Mouse (Mus musculus) stomach, postnatal 0 days (tissue): ENCODE measurements around the gene Fam129c. TPM values are rescaled to one million over a fixed set of nuclear protein-coding genes. Genes with fewer than 3 reads are reported as not detected.

Experiments used
- ATAC-seq: fragments of 200-750 bp; cut with Nextera tagmentation; 2 replicates; pipeline ENCODE4 v1.8.0; 2017; ENCODE audit not compliant: low FRiP score, low TSS enrichment
- DNase-seq: peaks from one replicate; pipeline ENCODE4 v3.0.0-alpha.2; 2016; ENCODE audit warnings: low spot score
- H3K27ac ChIP-seq: fragments of 300-500 bp; sonication (generic); replicated peaks from 2 replicates; pipeline ENCODE4 v1.5.1; 2014; ENCODE audit warnings: mild to moderate bottlenecking, control low read depth
- H3K27me3 ChIP-seq: fragments of 300-500 bp; sonication (generic); 2 replicates; pipeline ENCODE4 v1.6.1; 2014; ENCODE audit warnings: low read length; ENCODE audit not compliant: control insufficient read depth, insufficient read depth
- H3K36me3 ChIP-seq: fragments of 300-500 bp; sonication (generic); 2 replicates; pipeline ENCODE4 v1.6.1; 2014; ENCODE audit warnings: low read length, mixed read lengths; ENCODE audit not compliant: control insufficient read depth, insufficient read depth
- H3K4me1 ChIP-seq: fragments of 300-500 bp; sonication (generic); replicated peaks from 2 replicates; pipeline ENCODE4 v1.6.1; 2014; ENCODE audit warnings: antibody characterized with exemption; ENCODE audit not compliant: control insufficient read depth, insufficient read depth
- H3K4me2 ChIP-seq: fragments of 300-500 bp; sonication (generic); replicated peaks from 2 replicates; pipeline ENCODE4 v1.6.1; 2014; ENCODE audit warnings: low read depth, mild to moderate bottlenecking, control low read depth, moderate library complexity
- H3K4me3 ChIP-seq: fragments of 300-500 bp; sonication (generic); 2 replicates; pipeline ENCODE4 v1.5.1; 2014; ENCODE audit warnings: low read depth, low read length, control low read depth
- H3K9ac ChIP-seq: fragments of 300-500 bp; sonication (generic); 2 replicates; pipeline ENCODE4 v1.6.1; 2014; ENCODE audit warnings: mild to moderate bottlenecking, low read length, control low read depth, mixed read lengths
- H3K9me3 ChIP-seq: fragments of 300-500 bp; sonication (generic); 2 replicates; pipeline ENCODE4 v1.6.1; 2016; ENCODE audit warnings: low read length; ENCODE audit not compliant: control insufficient read depth
- CTCF ChIP-seq: IDR thresholded peaks from 2 replicates; pipeline ENCODE4 v1.5.1; 2016; ENCODE audit warnings: antibody characterized with exemption, low read depth, mild to moderate bottlenecking, moderate library complexity
- EP300 ChIP-seq: optimal IDR thresholded peaks from 2 replicates; pipeline ENCODE3; 2016; ENCODE audit warnings: antibody characterized with exemption
- WGBS: fragments of 180-500 bp; shearing (Covaris S2); extraction: QIAGEN DNeasy Blood & Tissue Kit; methylation state at CpG from one replicate; pipeline ENCODE4 v1.1.7; 2014; 5-methylcytosine and 5-hydroxymethylcytosine counted together
- polyA plus RNA-seq: library from polyadenylated mRNA; unstranded; fragments of >200 nt; fragmentation: Nextera tagmentation; extraction: Ambion mirVana; gene quantifications from 2 replicates; pipeline ENCODE4 v1.2.1, GENCODE M21; 2015

The Fam129c gene
- polyA plus RNA-seq, 1 experiment from 2014 or later, result 1.4 TPM

GRCm38 (mm10) chr8:71596384-71596783 is 1.1 kb upstream of the Fam129c start:
- no peak for TF ChIP-seq EP300
- no peak for TF ChIP-seq CTCF
- H3K4me2 ChIP-seq, result no peak overlapping the region
- H3K9ac ChIP-seq, result 0 out of 2 replicates have a peak overlapping the region, but pooled peaks have one; percentile 18
- H3K4me1 ChIP-seq, result peaks cover 3% of the 10 kb centered on the region
- H3K4me3 ChIP-seq, result no peak overlapping the region
- 62% methylated on average over 6 of the region's 6 CpGs for WGBS
- no peak for ATAC-seq
- no peaks in the 10 kb centered on the region for H3K27me3 ChIP-seq
- no peaks in the 10 kb centered on the region for H3K9me3 ChIP-seq
- H3K27ac ChIP-seq, result no peak overlapping the region
- H3K36me3 ChIP-seq, result no peaks in the 10 kb centered on the region
- no peak for DNase-seq

- DNase-seq (no peak), ATAC-seq (no peak)
- peaks cover 3% of the 10 kb centered on the region for H3K4me1 ChIP-seq
- TF ChIP-seq EP300 (no peak), CTCF (no peak)
- no peaks in the 10 kb centered on the region; the same call in 1 of the 2 replicates for H3K27me3 ChIP-seq
- H3K9ac ChIP-seq, result no peak overlapping the region
- no peaks in the 10 kb centered on the region for H3K9me3 ChIP-seq
- H3K36me3 ChIP-seq, result no peaks in the 10 kb centered on the region
- no peak overlapping the region for H3K4me2 ChIP-seq
- WGBS, result 63% methylated on average over 4 of the region's 4 CpGs
- no peak overlapping the region for H3K27ac ChIP-seq
- no peak overlapping the region for H3K4me3 ChIP-seq
Observed at GRCm38 (mm10) chr8:71596798-71597197, 650 bp upstream of the Fam129c start.

GRCm38 (mm10) chr8:71598375-71598774 is 927 bp downstream of the Fam129c start:
- H3K4me2 ChIP-seq, result no peak overlapping the region
- ATAC-seq (no peak), DNase-seq (no peak)
- peaks cover 3% of the 10 kb centered on the region; the same call in 1 of the 2 replicates for H3K27me3 ChIP-seq
- TF ChIP-seq EP300, result no peak
- TF ChIP-seq CTCF, result no peak
- no peaks in the 10 kb centered on the region for H3K36me3 ChIP-seq
- no peak overlapping the region for H3K9ac ChIP-seq
- no peaks in the 10 kb centered on the region for H3K9me3 ChIP-seq
- no peak overlapping the region for H3K27ac ChIP-seq
- H3K4me3 ChIP-seq, result no peak overlapping the region
- peaks cover 3% of the 10 kb centered on the region; the same call in 1 of the 2 replicates for H3K4me1 ChIP-seq

DNA sequence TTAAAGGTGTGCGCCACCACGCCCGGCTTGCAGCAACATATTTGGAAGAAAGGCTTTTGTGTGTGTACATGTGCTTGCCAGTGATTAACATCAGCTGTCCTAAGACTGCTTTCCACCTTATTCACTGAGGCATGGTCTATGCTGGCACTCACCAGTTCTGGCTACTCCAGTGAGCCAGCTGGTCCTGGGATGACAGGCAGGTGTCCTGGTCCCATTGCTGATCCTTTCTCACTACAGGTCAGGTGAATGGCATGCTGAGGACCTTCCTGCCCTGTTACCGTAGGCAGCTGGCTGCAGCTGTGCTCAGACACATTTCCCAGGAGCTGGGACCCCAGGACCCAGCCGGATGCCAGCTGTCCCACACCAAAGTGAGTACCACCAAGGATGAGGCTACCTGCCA is 1.4 kb downstream of the Fam129c start:
- ATAC-seq (no peak), DNase-seq (no peak)
- Histone ChIP-seq H3K27ac (no peak overlapping the region), H3K9me3 (no peaks in the 10 kb centered on the region), H3K4me3 (no peak overlapping the region), H3K27me3 (peaks cover 3% of the 10 kb centered on the region; the same call in 1 of the 2 replicates), H3K4me2 (no peak overlapping the region), H3K36me3 (no peaks in the 10 kb centered on the region), H3K4me1 (peaks cover 3% of the 10 kb centered on the region; the same call in 1 of the 2 replicates), H3K9ac (no peak overlapping the region)
- TF ChIP-seq EP300 (no peak), CTCF (no peak)
- WGBS, result 91% methylated on average over 5 of the region's 5 CpGs

DNA sequence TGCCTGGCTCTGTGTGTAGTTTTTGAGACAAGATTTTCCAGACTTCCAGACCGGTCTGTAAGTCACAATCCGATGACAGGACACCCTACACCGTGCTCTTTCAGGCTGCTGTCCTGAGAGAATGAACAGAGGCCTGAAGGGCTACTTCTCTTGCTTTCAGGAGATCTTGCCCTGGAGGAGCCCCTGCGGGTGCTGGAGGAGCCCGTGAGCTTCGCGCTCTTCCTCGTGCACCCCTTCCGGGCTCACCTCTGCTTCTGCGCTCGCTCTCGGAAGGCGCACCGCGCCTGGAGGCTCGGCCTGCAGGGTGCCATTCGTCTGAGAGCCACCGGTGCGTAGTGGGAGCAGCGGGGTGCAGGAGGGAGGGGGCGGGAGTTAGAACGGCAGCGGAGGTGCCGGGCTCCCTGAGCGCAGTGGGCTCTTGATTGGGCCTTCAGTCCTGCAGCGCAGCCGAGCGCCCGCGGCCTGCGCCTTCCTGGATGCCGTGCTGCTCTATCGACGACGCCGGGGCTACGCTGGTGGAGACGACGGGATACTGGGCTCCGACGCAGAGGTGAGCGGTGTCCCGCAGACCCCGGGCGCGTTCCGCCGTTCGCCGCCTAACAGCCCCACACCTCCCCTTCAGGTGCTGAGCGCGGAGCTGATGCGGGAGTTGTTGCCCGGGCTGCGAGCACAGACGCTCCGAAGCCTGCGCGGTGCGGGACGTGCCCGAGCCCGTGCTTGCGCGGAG is 4.7 kb downstream of the Fam129c start:
- Histone ChIP-seq H3K9ac (peak overlapping the region; percentile 18), H3K27ac (no peak overlapping the region), H3K27me3 (peaks cover 3% of the 10 kb centered on the region; the same call in 1 of the 2 replicates), H3K4me2 (peak overlapping the region; percentile 54), H3K36me3 (no peaks in the 10 kb centered on the region), H3K9me3 (no peaks in the 10 kb centered on the region), H3K4me3 (peak overlapping the region; percentile 30), H3K4me1 (peaks cover 3% of the 10 kb centered on the region; the same call in 1 of the 2 replicates)
- ATAC-seq (0 out of 2 replicates have a peak, but pooled peaks have one; percentile 0), DNase-seq (peak; percentile 32)
- 7% methylated on average over 45 of the region's 65 CpGs for WGBS
- TF ChIP-seq EP300 (no peak), CTCF (no peak)

- Histone ChIP-seq H3K4me3 (peak overlapping the region; percentile 30), H3K36me3 (no peaks in the 10 kb centered on the region), H3K4me2 (peak overlapping the region; percentile 54), H3K9ac (peak overlapping the region; percentile 18; the same call in 1 of the 2 replicates), H3K27ac (no peak overlapping the region), H3K27me3 (peaks cover 3% of the 10 kb centered on the region; the same call in 1 of the 2 replicates), H3K9me3 (no peaks in the 10 kb centered on the region), H3K4me1 (peaks cover 3% of the 10 kb centered on the region; the same call in 1 of the 2 replicates)
- 2% methylated on average over 31 of the region's 32 CpGs for WGBS
- TF ChIP-seq CTCF, result no peak
- TF ChIP-seq EP300, result no peak
- ATAC-seq, result peak; percentile 93
- peak; percentile 95 for DNase-seq
Observed at GRCm38 (mm10) chr8:71602666-71603334, 5.4 kb downstream of the Fam129c start.
